Mouse (Mus musculus) neural tube, embryonic 14.5 days (tissue): ENCODE results near the gene Parp3. TPM values are rescaled to one million over a fixed set of nuclear protein-coding genes. Genes with fewer than 3 reads are reported as not detected.
A peak's percentile ranks its signal among the peaks of the same experiment; 100 is the strongest.

ENCODE experiments used
- ATAC-seq: fragments of 200-750 bp; cut with Nextera tagmentation; 2 replicates; pipeline ENCODE4 v1.8.0; 2017; ENCODE audit warnings: low read depth, mild to moderate bottlenecking, moderate TSS enrichment, moderate library complexity
- H3K27ac ChIP-seq: fragments of 300-500 bp; sonication (generic); 2 replicates; pipeline ENCODE4 v1.5.1; 2014; ENCODE audit warnings: low read depth, mild to moderate bottlenecking, control low read depth, low read length, moderate library complexity, mixed read lengths
- H3K27me3 ChIP-seq: fragments of 300-500 bp; sonication (generic); 2 replicates; pipeline ENCODE4 v1.6.1; 2014; ENCODE audit warnings: low read length; ENCODE audit not compliant: control insufficient read depth, insufficient read depth
- H3K36me3 ChIP-seq: fragments of 300-500 bp; sonication (generic); 2 replicates; pipeline ENCODE4 v1.6.1; 2014; ENCODE audit warnings: low read length, mixed read lengths; ENCODE audit not compliant: control insufficient read depth, insufficient read depth
- H3K4me1 ChIP-seq: fragments of 300-500 bp; sonication (generic); 2 replicates; pipeline ENCODE4 v1.6.1; 2014; ENCODE audit warnings: low read length; ENCODE audit not compliant: control insufficient read depth, insufficient read depth
- H3K4me2 ChIP-seq: fragments of 300-500 bp; sonication (generic); 2 replicates; pipeline ENCODE4 v1.6.1; 2014; ENCODE audit warnings: mild to moderate bottlenecking, low read depth, low read length, control low read depth
- H3K4me3 ChIP-seq: fragments of 300-500 bp; sonication (generic); 2 replicates; pipeline ENCODE4 v1.5.1; 2014; ENCODE audit warnings: low read depth, low read length, control low read depth, mixed read lengths
- H3K9ac ChIP-seq: fragments of 300-500 bp; sonication (generic); replicated peaks from 2 replicates; pipeline ENCODE4 v1.6.1; 2014; ENCODE audit warnings: low read depth, mild to moderate bottlenecking, control low read depth, low read length, mixed read lengths
- H3K9me3 ChIP-seq: fragments of 300-500 bp; sonication (generic); 2 replicates; pipeline ENCODE4 v1.6.1; 2016; ENCODE audit warnings: low read length; ENCODE audit not compliant: control insufficient read depth
- WGBS: fragments of 180-500 bp; shearing (Covaris S2); extraction: QIAGEN DNeasy Blood & Tissue Kit; methylation state at CpG from one replicate; pipeline ENCODE4 v1.1.7; 2014; 5-methylcytosine and 5-hydroxymethylcytosine counted together
- polyA plus RNA-seq: library from polyadenylated mRNA; unstranded; fragments of >200 nt; fragmentation: Nextera tagmentation; extraction: Ambion mirVana; gene quantifications from 2 replicates; pipeline ENCODE4 v1.2.1, GENCODE M21; 2014

Gene Parp3
- polyA plus RNA-seq, 1 experiment from 2014 or later = 0.36 TPM

DNA sequence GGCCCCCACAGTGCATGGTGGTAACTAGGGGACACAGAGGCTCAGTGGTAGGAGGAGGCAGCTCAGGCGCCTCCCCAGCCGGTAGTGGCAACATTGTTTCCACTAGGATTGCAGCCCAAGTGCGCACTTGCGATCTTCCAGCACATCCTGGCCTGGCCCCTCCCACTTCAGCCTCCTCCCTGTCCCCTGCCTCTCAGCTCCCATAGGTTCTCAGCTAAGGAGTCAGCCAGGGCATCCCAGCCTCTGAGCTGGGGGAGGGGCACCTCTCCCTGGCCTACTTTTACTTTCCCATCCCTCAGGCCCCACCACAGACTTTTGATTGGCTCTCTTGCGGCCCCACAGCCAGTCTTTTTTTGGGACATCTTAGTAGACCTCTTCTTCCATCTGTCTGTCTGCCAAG, 4.9 kb downstream of the Parp3 start:
- Histone ChIP-seq H3K4me1 (peaks cover 3% of the 10 kb centered on the region; the same call in 1 of the 2 replicates), H3K9ac (no peak overlapping the region), H3K4me2 (no peak overlapping the region), H3K9me3 (no peaks in the 10 kb centered on the region), H3K27me3 (no peaks in the 10 kb centered on the region), H3K36me3 (no peaks in the 10 kb centered on the region), H3K27ac (no peak overlapping the region), H3K4me3 (no peak overlapping the region)
- ATAC-seq = no peak
- 19% methylated on average over 5 of the region's 5 CpGs for WGBS

DNA sequence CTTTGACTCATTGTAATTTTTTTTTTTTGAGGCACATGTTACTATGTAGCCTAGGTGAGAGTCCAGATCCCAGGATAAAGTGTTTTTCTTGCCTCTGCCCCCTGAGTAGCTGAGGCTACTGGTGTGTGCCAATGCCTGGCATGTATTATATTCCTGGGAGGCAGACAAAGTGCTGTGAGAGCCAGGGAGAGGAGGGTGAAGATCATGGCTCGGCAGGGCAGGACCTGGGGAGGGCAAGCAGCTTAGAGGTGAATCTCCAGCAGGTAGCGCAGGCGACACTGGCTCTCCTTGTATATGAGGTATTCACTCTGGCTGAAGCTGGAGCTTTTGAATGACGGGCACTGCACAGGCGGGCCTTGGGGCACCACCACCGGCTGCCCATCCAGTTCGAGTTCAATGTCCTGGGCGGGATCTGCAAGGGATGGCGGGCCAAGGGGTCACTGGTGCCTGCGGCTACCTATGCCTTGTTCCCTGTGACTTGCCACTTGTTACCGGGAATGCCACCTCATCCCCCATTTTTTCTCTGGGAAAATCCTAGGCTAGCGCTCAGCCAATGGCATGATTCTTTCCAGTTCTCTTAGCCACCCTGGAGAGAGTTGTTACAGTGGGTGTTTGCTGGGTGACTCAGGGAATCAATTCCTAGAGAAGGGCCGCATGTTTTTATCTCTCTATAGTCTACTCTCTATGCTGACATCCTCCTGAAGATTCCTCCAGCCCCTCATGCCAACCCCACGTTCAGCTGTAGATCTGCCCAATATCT, 5.6 kb downstream of the Parp3 start:
- Histone ChIP-seq H3K9ac (no peak overlapping the region), H3K9me3 (no peaks in the 10 kb centered on the region), H3K36me3 (no peaks in the 10 kb centered on the region), H3K27me3 (no peaks in the 10 kb centered on the region), H3K4me3 (no peak overlapping the region), H3K4me1 (peaks cover 3% of the 10 kb centered on the region; the same call in 1 of the 2 replicates), H3K27ac (no peak overlapping the region), H3K4me2 (no peak overlapping the region)
- no peak for ATAC-seq
- 72% methylated on average over 14 of the region's 14 CpGs for WGBS

DNA sequence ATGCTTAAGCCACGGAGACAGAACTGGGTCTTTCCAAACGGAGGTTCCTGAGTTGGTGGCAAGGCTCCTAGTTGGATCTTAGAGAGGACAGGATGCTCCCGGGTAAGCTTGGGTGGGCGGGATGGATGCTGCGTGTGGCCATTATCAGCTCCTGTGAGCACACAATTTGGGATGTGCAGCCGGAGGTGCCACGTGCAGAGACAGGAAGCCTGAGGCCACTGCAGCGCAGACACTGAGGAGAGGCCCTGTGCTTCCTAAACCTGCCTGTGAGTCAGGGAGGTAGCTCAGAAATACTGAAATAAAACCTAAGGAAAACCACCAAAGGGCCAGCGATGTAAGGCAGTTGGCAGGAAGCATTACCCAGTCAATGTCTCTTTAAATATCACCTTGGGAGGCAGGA, 7.0 kb downstream of the Parp3 start:
- no peak overlapping the region for H3K4me3 ChIP-seq
- H3K9ac ChIP-seq = no peak overlapping the region
- H3K9me3 ChIP-seq = no peaks in the 10 kb centered on the region
- ATAC-seq = no peak
- no peak overlapping the region for H3K4me2 ChIP-seq
- H3K4me1 ChIP-seq = peaks cover 13% of the 10 kb centered on the region
- 73% methylated on average over 9 of the region's 9 CpGs for WGBS
- no peaks in the 10 kb centered on the region for H3K27me3 ChIP-seq
- H3K27ac ChIP-seq = no peak overlapping the region
- H3K36me3 ChIP-seq = no peaks in the 10 kb centered on the region

DNA sequence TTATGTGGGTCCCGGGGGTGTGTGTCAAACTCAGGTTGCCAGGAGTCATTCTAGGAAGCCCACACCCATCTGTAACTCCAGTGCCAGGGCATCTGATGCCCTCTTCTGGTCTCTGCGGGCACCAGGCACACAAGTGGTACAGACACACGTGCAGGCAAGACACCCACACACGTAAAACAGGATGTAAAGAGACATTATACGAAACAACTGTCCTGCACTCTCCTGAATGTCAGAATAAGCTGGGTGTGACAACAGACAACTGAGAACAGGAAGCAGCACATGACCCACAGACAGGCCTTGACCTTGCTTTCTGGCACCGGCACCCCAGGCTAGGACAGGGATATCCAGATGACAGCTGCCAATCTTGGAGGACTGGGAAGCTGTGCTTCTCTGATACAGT, 7.4 kb downstream of the Parp3 start:
- Histone ChIP-seq H3K4me1 (peaks cover 17% of the 10 kb centered on the region), H3K9me3 (no peaks in the 10 kb centered on the region), H3K9ac (no peak overlapping the region), H3K27me3 (no peaks in the 10 kb centered on the region), H3K36me3 (peaks cover 3% of the 10 kb centered on the region; the same call in 1 of the 2 replicates), H3K4me3 (no peak overlapping the region), H3K27ac (no peak overlapping the region), H3K4me2 (no peak overlapping the region)
- 76% methylated on average over 6 of the region's 6 CpGs for WGBS
- no peak for ATAC-seq

DNA sequence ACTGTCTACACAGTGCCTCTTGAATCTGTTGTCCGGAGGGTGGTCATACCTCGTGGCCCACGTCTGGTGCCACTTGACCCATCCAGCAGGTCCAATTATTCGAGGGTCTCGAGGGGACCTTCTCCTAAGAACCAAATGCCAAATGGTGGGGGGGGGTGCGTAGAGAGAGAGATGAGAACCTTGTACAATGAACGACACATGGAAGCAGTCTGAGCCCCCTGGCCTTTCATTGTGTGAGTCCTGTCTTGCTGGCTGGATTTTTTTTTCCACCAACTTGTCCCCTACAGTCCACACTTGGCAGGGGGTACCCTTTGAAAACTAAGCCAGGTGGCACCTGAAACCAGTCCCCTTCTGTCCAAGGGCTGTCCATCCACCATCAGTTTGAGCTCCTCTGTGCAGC, 9.0 kb downstream of the Parp3 start:
- H3K4me3 ChIP-seq = no peak overlapping the region
- no peaks in the 10 kb centered on the region for H3K27me3 ChIP-seq
- no peak overlapping the region for H3K9ac ChIP-seq
- no peaks in the 10 kb centered on the region for H3K9me3 ChIP-seq
- ATAC-seq = no peak
- peaks cover 16% of the 10 kb centered on the region for H3K36me3 ChIP-seq
- 86% methylated on average over 7 of the region's 7 CpGs for WGBS
- H3K4me1 ChIP-seq = peaks cover 16% of the 10 kb centered on the region
- H3K27ac ChIP-seq = no peak overlapping the region
- no peak overlapping the region for H3K4me2 ChIP-seq

DNA sequence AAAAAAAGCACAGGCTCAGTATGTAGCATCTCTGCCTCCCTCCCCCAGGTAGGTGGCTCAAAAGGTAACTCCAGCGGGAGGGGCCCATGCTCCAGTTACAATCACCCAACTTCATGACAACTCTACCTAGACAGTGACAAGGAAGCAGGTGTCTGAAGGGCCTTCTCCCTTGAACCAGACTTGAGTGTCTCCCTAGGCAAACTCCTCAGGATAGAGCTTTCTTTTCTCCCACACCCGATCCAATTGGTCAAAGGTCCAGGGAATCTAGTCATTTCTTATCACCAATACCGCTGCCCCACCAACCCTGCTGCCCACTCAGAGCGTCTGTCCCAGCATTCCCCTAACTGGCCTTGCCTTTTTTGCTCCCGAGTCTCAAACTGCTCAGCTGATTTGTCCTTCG, 10.0 kb downstream of the Parp3 start:
- Histone ChIP-seq H3K9ac (no peak overlapping the region), H3K4me3 (no peak overlapping the region), H3K9me3 (no peaks in the 10 kb centered on the region), H3K36me3 (peaks cover 25% of the 10 kb centered on the region), H3K4me2 (no peak overlapping the region), H3K27ac (no peak overlapping the region), H3K27me3 (no peaks in the 10 kb centered on the region), H3K4me1 (peaks cover 16% of the 10 kb centered on the region)
- ATAC-seq = no peak
- WGBS = 92% methylated on average over 6 of the region's 6 CpGs

DNA sequence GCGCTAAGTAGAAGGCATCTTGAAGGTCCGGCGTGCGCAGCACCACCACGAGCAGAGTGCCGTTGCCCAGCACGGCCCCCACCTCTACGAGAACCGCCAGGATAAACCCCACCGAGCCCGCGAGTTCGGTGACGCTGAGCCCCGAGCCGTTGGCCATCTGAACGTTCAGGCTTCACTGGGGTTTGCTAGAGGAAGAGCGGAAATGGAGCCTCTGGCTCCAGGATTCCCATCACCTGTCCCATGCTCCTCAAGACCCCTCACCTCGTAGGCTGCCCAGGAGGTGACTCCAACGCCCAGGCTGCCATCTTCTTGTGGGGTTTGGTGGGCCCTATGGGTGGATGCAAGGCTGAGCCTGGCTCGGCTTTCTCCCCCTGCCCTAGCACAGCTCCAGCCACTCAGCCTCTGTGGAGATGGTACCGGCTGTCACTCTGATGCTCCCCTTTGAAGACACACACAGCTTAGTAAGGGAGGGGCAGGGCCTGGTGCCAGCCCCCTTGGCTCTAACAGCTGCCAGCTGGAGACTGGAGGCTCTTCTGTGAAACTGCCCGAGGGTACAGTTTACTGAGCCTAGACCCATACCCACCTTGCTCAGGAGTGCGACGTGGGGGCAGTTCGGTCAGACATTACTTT, 11.1 kb downstream of the Parp3 start, which contains the start of gene Gpr62:
Gpr62 (minus strand) TSS at position 368 of the 630 bp plus-strand sequence.
- WGBS = 24% methylated on average over 26 of the region's 26 CpGs
- Histone ChIP-seq H3K4me1 (peaks cover 16% of the 10 kb centered on the region), H3K9ac (peak within 1 kb of the TSS; percentile 77), H3K4me3 (peak within 1 kb of the TSS; percentile 50), H3K9me3 (no peaks in the 10 kb centered on the region), H3K27ac (peak within 1 kb of the TSS; percentile 89), H3K27me3 (no peaks in the 10 kb centered on the region), H3K4me2 (peak within 1 kb of the TSS; percentile 97), H3K36me3 (peaks cover 34% of the 10 kb centered on the region)
- peak; percentile 28 for ATAC-seq

DNA sequence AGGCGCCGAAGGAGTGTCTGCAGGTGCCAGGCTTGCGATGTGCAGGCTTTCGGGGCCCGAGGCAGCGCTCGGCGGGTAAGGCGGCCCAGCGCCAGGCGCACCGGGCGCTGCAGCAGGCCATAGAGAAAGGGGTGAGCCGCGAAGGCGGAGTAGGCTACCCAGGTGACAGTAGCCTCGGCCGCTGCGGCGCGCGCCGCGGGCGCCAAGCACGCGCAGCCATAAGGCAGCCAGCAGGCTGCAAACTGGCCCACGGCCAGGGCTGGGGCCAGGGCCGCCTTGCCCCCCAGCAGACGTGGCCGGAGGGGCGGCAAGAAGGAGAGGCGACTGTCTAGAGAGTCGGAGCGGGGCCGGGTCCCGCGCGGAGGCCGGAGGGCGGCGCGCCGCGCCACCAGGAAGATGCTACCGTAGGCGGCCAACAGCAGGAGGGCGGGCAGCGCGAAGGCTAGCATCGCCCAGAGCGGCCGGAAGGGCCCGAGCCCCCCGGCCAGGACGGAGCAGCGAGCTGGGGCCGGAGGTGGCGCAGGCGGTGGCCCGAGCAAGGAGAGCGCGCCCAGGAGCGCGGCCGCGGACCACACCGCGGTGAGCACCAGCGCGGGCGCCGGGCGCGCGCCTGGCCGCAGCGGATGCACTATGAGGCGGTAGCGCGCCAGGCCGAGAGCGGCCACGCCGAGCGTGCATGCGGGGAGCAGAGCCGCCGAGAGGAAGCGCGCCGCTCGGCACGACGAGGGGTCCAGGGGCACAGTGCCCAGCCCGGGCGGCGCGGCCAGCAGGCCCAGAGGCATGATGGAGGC, 11.8 kb downstream of the Parp3 start:
- peak overlapping the region; percentile 97 for H3K4me2 ChIP-seq
- ATAC-seq = peak; percentile 76
- peaks cover 18% of the 10 kb centered on the region for H3K4me1 ChIP-seq
- H3K27ac ChIP-seq = peak overlapping the region; percentile 89
- peaks cover 37% of the 10 kb centered on the region for H3K36me3 ChIP-seq
- under 1% methylated on average over 89 of the region's 99 CpGs for WGBS
- no peaks in the 10 kb centered on the region for H3K27me3 ChIP-seq
- peak overlapping the region; percentile 77 for H3K9ac ChIP-seq
- no peaks in the 10 kb centered on the region for H3K9me3 ChIP-seq
- H3K4me3 ChIP-seq = peak overlapping the region; percentile 50
